Mouse (Mus musculus) bone marrow macrophage, adult 2 months (primary cell): ENCODE data around the gene Tmprss11e.

ENCODE experiments used
- CTCF ChIP-seq: IDR thresholded peaks from 2 replicates; pipeline ENCODE4 v1.5.1; 2012; ENCODE audit warnings: low read depth, mild to moderate bottlenecking, low read length, moderate library complexity
- POLR2A ChIP-seq: IDR thresholded peaks from 2 replicates; pipeline ENCODE4 v1.6.1; 2012; ENCODE audit warnings: mild to moderate bottlenecking, low read depth, low read length, borderline replicate concordance

DNA sequence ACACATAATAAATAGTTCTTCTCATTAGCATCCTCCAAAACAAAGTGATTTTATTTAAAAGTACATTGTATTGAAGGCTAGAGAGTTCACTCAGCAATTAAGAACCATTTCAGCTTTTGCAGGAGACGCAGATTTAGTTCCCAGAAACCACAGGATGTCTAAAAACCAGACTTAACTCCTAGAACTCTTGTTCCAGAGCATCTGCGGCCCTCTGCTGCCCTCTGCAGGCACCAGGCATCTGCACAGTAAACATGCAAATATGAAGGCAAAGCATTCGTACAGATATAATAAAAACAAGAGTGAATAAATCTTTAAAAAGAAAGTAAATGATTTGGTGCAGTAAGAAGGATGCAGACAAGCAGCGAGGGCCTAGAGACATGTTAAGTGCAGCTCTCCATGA is 60.9 kb downstream of the Tmprss11e start:
- TF ChIP-seq CTCF: 0 out of 2 replicates have a peak, but pooled peaks have one; percentile 23
- no peak for TF ChIP-seq POLR2A
